ENCODE assay signal across 22 mouse cellular contexts in the genomic region with DNA sequence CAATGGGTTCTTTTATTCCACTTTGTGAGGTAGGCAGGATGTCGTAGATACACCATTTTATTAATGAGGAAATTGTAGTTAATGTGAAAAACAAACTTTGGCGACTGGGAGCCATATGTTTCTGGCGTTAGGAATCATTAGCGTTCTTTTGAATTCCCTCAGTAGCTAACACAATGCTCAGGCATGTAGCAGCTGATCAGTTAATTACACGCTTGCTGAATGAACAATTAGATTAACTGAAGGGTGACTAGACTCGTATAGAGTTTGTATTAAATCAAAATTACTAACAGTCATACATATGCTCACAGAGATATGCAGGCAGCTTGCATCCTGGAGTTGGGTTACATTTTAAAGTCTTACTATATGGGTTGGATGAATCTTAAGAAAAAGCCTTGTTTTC.
"Had no signal": no experiment of that assay in that cellular context is flagged by ENCODE, and none has a peak within 500 bp of the region (broad histone marks: within the 10 kb centered on the region; RNA-seq: fewer than 3 reads in every experiment).

No protein-coding gene starts in this region.

- DNase-seq: kidney, postnatal 25 days; layer of hippocampus, adult 9-11 months; liver; lung, adult 18-20 months; lung, postnatal 10 days; lung, postnatal 36 days; midbrain, embryonic 14.5 days; right cerebral cortex, postnatal 25 days; spleen, adult 18-20 months; thymus, adult 2 months; thymus, postnatal 14 days; thymus, postnatal 4 days had no signal

- H3K9me3 ChIP-seq: limb, embryonic 10.5 days; limb, embryonic 13.5 days; liver, embryonic 12.5 days; liver, embryonic 15.5 days; lung, embryonic 15.5 days; megakaryocyte, embryonic 14.5 days; stomach, embryonic 15.5 days had no signal

- H3K27me3 ChIP-seq: limb, embryonic 13.5 days; liver, embryonic 12.5 days; liver, embryonic 15.5 days; lung, embryonic 15.5 days; megakaryocyte, embryonic 14.5 days; stomach, embryonic 15.5 days had no signal

- H3K27ac ChIP-seq: kidney, postnatal 0 days; layer of hippocampus, adult 2 months; limb, embryonic 10.5 days; limb, embryonic 13.5 days; liver, embryonic 12.5 days; liver, embryonic 15.5 days; lung, embryonic 15.5 days; stomach, embryonic 15.5 days had no signal

- H3K4me3 ChIP-seq: layer of hippocampus, adult 2 months; limb, embryonic 10.5 days; limb, embryonic 13.5 days; liver, embryonic 12.5 days; liver, embryonic 15.5 days; lung, embryonic 15.5 days; megakaryocyte, embryonic 14.5 days; stomach, embryonic 15.5 days had no signal

- ATAC-seq: liver, embryonic 12.5 days had no signal

- H3K9ac ChIP-seq: limb, embryonic 13.5 days; liver, embryonic 12.5 days; liver, embryonic 15.5 days; lung, embryonic 15.5 days; stomach, embryonic 15.5 days had no signal

- H3K4me2 ChIP-seq: limb, embryonic 13.5 days; liver, embryonic 12.5 days; liver, embryonic 15.5 days; lung, embryonic 15.5 days; midbrain, embryonic 11.5 days; stomach, embryonic 15.5 days had no signal

- H3K4me1 ChIP-seq: limb, embryonic 10.5 days; limb, embryonic 13.5 days; liver, embryonic 12.5 days; liver, embryonic 15.5 days; lung, embryonic 15.5 days; stomach, embryonic 15.5 days had no signal
